Mouse (Mus musculus) fat pad, adult 2 months (tissue): ENCODE measurements around the gene Bcl10.
"Not testable (repeated sequence)": the region's sequence is repeated elsewhere in the genome, so short reads cannot be mapped to it uniquely, and the experiment has no call there.

ENCODE experiments used
- DNase-seq: peaks from one replicate; pipeline ENCODE4 v3.0.0-alpha.2; 2011; ENCODE audit warnings: low read depth, low spot score; ENCODE audit errors: extremely low read depth

The Bcl10 gene

GRCm38 (mm10) chr3:145913263-145913662 lies 9.3 kb upstream of the Bcl10 start:
- no peak for DNase-seq

GRCm38 (mm10) chr3:145913942-145914341 lies 8.7 kb upstream of the Bcl10 start:
- not testable (repeated sequence) for DNase-seq

GRCm38 (mm10) chr3:145916374-145916773 lies 6.2 kb upstream of the Bcl10 start:
- DNase-seq = no peak

DNA sequence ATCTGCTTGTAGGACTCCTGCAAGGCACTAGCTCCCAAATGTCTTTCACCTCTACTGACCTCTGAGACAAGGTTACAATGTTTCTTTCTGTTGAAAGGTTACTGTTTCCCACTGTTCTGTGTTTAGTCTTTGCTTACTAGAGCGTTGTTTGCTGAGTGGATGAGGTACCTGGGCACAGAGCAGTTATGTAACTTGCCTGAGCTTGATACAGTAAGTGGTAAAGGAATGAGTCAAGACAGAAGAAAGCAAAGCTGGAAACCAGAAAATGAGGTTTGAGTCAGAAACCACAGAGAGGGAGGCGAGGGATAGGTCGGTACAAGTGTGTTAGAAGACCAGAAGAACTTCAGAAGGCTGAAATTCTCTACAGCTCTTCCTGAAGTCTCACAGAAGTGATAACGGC lies 5.8 kb upstream of the Bcl10 start:
- no peak for DNase-seq

DNA sequence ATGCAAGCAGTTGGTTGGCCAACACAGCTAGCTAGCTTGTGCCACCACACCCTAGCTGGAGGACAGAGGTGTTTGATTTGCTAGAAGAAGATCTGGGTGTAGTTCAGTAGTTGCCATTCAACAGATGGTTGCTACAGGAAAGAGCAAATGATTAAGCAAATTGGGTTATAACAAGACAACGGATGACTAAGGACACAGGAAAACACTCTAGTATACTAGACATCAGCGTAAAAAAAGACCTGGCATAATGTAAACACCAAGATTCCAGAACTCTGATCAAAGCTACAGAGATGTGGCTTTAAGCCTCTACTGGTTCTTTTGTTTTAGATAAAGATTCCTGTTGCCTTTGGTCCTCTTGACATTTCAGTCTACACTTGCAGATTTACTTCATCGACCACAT lies 367 bp downstream of the Bcl10 start:
- DNase-seq = no peak

GRCm38 (mm10) chr3:145923874-145924577 lies 1.4 kb downstream of the Bcl10 start:
- DNase-seq = peak; percentile 95

DNA sequence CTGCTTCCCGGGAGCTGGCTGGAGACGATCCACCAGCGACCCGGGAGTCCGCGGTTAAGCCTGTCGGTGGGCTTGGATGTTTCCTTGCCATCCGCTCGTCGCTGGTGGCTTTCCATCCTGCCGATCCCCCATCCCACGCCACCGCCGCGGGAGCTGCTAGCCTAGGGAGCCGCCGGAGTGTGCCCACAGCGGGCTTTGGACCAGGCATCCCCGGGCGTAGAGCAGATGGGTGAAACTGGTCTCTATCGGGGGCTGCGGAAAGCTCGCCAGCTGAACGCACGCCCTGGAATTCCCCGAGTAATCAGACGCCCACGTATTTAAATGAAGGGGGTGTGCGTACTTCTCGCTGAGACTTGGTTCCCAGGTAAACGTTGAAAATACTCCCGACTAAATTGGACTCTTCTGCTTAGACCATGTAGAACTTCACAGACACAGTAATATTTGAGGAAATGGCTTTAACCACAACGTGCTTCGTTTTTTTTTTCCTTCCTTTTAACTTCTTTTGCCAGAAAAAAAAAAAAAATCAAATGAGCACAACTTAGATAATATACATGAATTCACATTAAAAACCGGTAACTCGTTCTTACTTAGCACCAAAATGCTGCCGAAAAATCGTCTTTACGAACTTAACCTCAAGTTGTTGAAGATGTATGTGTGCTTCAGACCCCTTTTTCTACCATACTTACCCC lies 2.2 kb downstream of the Bcl10 start:
- no peak for DNase-seq

DNA sequence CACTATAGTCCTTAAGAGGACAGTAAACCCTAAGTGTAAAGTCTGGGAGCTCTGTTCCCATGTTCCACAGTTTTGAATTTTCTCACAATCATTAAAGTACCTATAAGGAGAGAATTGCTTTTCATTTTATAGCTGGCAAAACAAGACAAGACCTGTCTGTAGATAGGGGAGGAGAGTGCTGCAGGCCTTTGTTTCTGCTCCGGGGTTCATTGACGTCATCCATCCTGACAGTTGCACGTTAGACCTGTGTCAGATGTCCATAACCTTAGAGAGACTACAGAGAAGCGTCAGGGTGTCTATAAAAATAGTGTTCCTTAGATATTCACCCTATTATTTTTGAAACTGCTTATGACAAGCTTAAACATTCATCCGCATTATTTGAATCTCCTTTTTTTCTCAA lies 2.9 kb downstream of the Bcl10 start:
- DNase-seq = no peak

DNA sequence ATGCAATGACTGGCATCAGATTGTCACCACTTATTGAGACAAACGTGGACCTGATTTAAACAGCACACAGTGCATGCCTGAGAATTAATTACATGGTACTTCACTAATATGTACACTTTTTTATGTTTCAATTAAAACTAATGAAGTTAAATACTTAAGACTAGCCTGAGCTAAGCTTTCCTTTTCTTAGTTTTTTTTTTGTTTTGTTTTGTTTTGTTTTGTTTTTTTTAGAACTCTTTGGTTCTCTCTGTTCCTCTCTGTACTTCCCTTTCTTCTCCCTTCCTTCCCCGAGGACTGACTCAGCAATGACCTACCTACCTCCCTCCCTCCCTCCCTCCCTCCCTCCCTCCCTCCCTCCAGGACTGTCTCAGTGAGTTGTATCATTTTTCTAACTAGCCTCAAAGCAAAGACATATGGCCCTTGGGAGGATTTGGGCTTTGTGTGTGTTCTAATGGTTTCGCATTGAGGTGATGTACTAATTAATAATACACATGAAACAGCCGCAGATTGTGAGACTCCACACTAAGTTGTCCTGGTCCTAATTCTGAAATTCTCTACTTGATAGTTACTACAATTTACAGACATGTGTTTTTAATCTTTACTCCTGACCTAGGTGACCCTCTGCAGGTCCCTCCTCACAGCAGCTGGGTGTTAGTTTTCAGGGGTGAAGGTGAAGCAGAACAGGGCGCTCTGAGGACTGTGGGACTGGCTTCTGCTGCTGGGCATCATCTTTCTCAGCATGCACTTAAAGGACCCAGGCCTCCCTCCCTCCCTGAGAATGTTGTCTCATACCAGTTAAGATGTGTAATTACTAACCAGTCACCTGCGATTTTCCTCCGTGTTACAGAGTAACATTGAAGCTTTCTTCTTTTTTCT lies 7.2 kb downstream of the Bcl10 start:
- no peak for DNase-seq

GRCm38 (mm10) chr3:145933845-145934244 lies 11.2 kb downstream of the Bcl10 start:
- DNase-seq = no peak

GRCm38 (mm10) chr3:145937505-145938404 lies 15.2 kb downstream of the Bcl10 start, which contains the start of gene 2410004B18Rik:
Gene 2410004B18Rik, plus strand, starts transcription at chr3:145938014.
- DNase-seq = no peak

DNA sequence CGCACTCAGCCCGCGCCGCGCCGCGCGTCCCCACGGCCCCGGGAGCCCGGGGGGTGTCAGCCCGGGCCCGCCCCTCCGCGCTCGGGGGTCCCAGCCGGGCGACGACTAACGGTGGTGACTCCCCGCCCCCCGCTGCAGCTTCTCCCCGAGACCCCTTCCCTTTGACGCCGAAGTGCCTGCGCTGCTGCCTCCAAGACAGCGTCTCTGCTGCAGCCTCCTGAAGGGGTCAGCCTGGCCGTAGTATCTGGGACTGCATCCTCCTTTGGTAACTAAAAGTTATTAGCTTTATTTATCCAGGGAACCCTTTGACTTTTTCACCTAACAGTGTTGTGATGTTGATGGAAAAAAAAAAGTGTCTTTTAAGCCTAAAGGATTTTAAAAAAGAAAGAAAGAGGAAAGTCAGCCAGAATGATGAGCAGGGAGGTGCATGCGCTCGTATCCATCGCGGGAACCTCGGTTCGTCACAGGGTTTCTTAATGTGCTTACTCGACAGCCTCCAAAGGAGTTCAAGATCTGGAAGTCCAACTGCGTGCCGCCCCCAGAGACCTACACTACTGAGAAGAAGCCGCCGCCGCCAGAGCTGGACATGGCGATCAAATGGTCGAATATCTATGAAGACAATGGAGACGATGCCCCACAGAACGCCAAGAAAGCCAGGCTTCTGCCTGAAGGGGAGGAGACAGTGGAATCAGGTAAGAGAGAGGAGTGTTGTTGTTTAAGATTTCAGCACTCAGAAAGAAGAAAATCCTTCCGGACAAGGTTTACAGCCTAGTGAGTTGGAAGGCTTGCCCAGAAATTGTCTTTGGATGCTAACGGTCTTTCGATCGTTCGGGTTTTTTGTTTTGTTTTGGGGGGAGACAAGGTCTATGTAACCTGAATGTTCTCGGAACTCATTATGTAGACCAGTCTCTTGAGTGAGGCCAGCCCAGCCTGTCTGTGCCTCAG lies 16.1 kb downstream of the Bcl10 start:
- no peak for DNase-seq

GRCm38 (mm10) chr3:145939402-145939801 lies 16.8 kb downstream of the Bcl10 start:
- DNase-seq = no peak

GRCm38 (mm10) chr3:145939971-145940370 lies 17.4 kb downstream of the Bcl10 start:
- DNase-seq = no peak

DNA sequence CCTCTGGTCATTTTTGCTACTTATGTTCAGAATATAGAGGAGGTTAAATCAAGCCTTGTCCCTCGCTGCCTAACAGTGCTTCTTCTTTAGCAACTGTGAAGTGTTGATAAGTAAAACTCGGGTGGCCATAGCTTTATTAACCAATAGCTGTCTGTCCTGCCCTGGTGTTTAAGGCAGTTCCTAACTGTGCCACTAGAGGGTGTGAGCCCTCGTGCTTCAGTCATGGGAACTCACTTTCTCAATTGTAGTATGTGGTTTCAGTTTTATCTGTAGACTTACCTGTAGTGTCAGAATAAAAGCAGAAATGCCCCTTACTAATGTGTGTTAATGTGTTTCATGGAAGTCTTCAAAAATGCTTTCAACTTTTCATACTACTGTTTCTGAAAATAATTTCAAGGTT lies 19.4 kb downstream of the Bcl10 start:
- no peak for DNase-seq

DNA sequence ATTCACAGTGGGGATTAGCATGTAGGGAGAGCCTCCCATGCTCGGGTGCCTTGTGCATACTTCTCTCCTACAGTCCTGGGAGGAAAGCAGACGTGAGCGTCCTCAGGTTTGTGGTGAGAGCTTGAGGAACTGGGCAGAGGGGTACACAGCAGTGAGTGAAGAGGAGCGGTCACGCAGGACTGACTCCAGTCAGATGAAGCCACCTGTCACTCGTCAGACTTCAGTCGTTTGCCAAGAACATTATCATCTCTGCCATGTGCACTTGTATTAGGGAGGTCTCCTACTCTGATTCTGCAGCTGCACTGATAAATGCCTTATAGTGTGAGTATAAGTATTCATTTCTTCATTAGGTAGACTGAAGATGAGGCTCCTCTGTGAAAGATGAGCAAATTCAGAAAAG lies 21.7 kb downstream of the Bcl10 start:
- DNase-seq = no peak

GRCm38 (mm10) chr3:145945904-145946303 lies 23.3 kb downstream of the Bcl10 start:
- no peak for DNase-seq

GRCm38 (mm10) chr3:145946654-145947053 lies 24.1 kb downstream of the Bcl10 start:
- DNase-seq = no peak

- DNase-seq = no peak
These were observed 25.1 kb downstream of the Bcl10 start for GRCm38 (mm10) chr3:145947539-145948204.
